Mouse (Mus musculus) midbrain, embryonic 16.5 days (tissue): Measurements from ENCODE around the gene Fgd2. TPM values are rescaled to one million over a fixed set of nuclear protein-coding genes. Genes with fewer than 3 reads are reported as not detected.
"Not testable (repeated sequence)": the region's sequence is repeated elsewhere in the genome, so short reads cannot be mapped to it uniquely, and the experiment has no call there.

Experiments
- ATAC-seq: fragments of 200-750 bp; cut with Nextera tagmentation; 2 replicates; pipeline ENCODE4 v1.8.0; 2017; ENCODE audit warnings: moderate TSS enrichment
- H3K27ac ChIP-seq: fragments of 300-500 bp; sonication (generic); 2 replicates; pipeline ENCODE4 v1.5.1; 2014; ENCODE audit warnings: mild to moderate bottlenecking, low read length, mixed read lengths
- H3K27me3 ChIP-seq: fragments of 300-500 bp; sonication (generic); 2 replicates; pipeline ENCODE4 v1.6.1; 2014; ENCODE audit warnings: low read depth, low read length, mixed read lengths; ENCODE audit not compliant: control insufficient read depth, insufficient read depth
- H3K36me3 ChIP-seq: fragments of 300-500 bp; sonication (generic); 2 replicates; pipeline ENCODE4 v1.6.1; 2014; ENCODE audit warnings: mild to moderate bottlenecking, low read length, moderate library complexity, mixed read lengths; ENCODE audit not compliant: control insufficient read depth, insufficient read depth
- H3K4me1 ChIP-seq: fragments of 300-500 bp; sonication (generic); 2 replicates; pipeline ENCODE4 v1.6.1; 2014; ENCODE audit warnings: mild to moderate bottlenecking, low read length, mixed read lengths; ENCODE audit not compliant: control insufficient read depth, insufficient read depth
- H3K4me2 ChIP-seq: fragments of 300-500 bp; sonication (generic); 2 replicates; pipeline ENCODE4 v1.6.1; 2014; ENCODE audit warnings: mild to moderate bottlenecking, low read length, mixed read lengths
- H3K4me3 ChIP-seq: fragments of 300-500 bp; sonication (generic); 2 replicates; pipeline ENCODE4 v1.5.1; 2014; ENCODE audit warnings: low read depth, mild to moderate bottlenecking, low read length, moderate library complexity, mixed read lengths
- H3K9ac ChIP-seq: fragments of 300-500 bp; sonication (generic); 2 replicates; pipeline ENCODE4 v1.6.1; 2014; ENCODE audit warnings: low read depth, low read length, mixed read lengths
- H3K9me3 ChIP-seq: fragments of 300-500 bp; sonication (generic); replicated peaks from 2 replicates; pipeline ENCODE4 v1.6.1; 2014; ENCODE audit warnings: mild to moderate bottlenecking, low read length, mixed read lengths; ENCODE audit not compliant: control insufficient read depth, poor library complexity, severe bottlenecking
- WGBS: fragments of 180-500 bp; shearing (Covaris S2); extraction: QIAGEN DNeasy Blood & Tissue Kit; methylation state at CpG from one replicate; pipeline ENCODE4 v1.1.7; 2014; 5-methylcytosine and 5-hydroxymethylcytosine counted together
- polyA plus RNA-seq: library from polyadenylated mRNA; unstranded; fragments of >200 nt; fragmentation: Nextera tagmentation; extraction: Ambion mirVana; gene quantifications from 2 replicates; pipeline ENCODE4 v1.2.1, GENCODE M21; 2015

Fgd2 gene
- polyA plus RNA-seq: 8.6 and 12.7 TPM in 2 replicates

- H3K27me3 ChIP-seq: no peaks in the 10 kb centered on the region
- no peak for ATAC-seq
- H3K36me3 ChIP-seq: no peaks in the 10 kb centered on the region
- no peak within 1 kb of the TSS for H3K9ac ChIP-seq
- no peaks in the 10 kb centered on the region for H3K9me3 ChIP-seq
- no peak within 1 kb of the TSS for H3K4me2 ChIP-seq
- WGBS: 24% methylated on average over 5 of the region's 5 CpGs
- H3K4me3 ChIP-seq: no peak within 1 kb of the TSS
- H3K4me1 ChIP-seq: peaks cover 20% of the 10 kb centered on the region
- no peak within 1 kb of the TSS for H3K27ac ChIP-seq
Observed at GRCm38 (mm10) chr17:29360761-29361221, at the start of gene Fgd2. TSS of gene Fgd2 (plus strand) at chr17:29360914.

DNA sequence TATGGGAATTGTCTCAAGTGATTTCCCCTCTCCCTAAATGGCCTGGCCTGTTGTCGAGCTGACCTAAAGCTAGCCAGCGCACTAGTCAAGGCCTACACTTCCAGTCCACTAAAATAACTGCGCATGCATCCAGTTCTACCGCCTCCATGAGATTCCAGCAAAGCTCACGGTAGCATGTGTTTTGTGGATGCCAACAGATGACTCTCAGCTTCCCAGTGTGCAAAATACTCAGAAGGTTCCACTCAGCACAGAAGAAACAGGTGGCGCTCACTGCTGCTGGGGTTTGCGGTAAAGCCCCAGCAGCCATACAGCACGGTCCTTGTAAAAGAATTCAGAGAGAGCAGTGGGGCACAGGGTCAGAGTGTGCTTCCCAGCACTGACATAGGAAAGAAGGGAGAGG, 49.1 kb upstream of the Fgd2 start:
- no peak for ATAC-seq
- Histone ChIP-seq H3K9me3 (no peaks in the 10 kb centered on the region), H3K27me3 (no peaks in the 10 kb centered on the region), H3K4me3 (no peak overlapping the region), H3K27ac (no peak overlapping the region), H3K9ac (no peak overlapping the region), H3K4me2 (no peak overlapping the region), H3K36me3 (no peaks in the 10 kb centered on the region), H3K4me1 (no peaks in the 10 kb centered on the region)
- 86% methylated on average over 8 of the region's 8 CpGs for WGBS

- H3K4me3 ChIP-seq: no peak overlapping the region
- H3K4me1 ChIP-seq: no peaks in the 10 kb centered on the region
- no peak overlapping the region for H3K27ac ChIP-seq
- no peak for ATAC-seq
- H3K27me3 ChIP-seq: no peaks in the 10 kb centered on the region
- no peaks in the 10 kb centered on the region for H3K9me3 ChIP-seq
- no peak overlapping the region for H3K9ac ChIP-seq
- H3K4me2 ChIP-seq: no peak overlapping the region
- no peaks in the 10 kb centered on the region for H3K36me3 ChIP-seq
- WGBS: 90% methylated on average over 2 of the region's 2 CpGs
Observed at GRCm38 (mm10) chr17:29312082-29312481, 48.6 kb upstream of the Fgd2 start.

DNA sequence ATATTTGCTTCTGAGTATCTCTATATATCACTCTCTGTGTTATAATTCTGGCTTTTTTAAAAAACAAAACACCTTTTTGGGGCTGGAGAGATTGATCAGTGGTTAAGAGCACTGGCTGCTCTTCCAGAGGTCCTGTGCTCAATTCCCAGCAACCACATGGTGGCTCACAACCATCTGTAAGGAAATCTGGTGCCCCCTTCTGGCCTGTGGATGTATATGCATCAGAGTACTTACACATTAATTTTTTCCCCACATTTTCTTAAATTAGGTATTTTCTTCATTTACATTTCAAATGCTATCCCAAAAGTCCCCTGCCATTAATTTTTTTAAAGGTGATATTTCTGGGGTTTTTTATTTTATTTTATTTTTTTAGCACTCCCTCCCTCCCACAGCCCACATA, 47.4 kb upstream of the Fgd2 start:
- H3K4me3 ChIP-seq: no peak overlapping the region
- H3K9me3 ChIP-seq: no peaks in the 10 kb centered on the region
- no peak overlapping the region for H3K4me2 ChIP-seq
- H3K9ac ChIP-seq: no peak overlapping the region
- H3K27me3 ChIP-seq: no peaks in the 10 kb centered on the region
- no peaks in the 10 kb centered on the region for H3K36me3 ChIP-seq
- ATAC-seq: no peak
- H3K4me1 ChIP-seq: no peaks in the 10 kb centered on the region
- no peak overlapping the region for H3K27ac ChIP-seq

DNA sequence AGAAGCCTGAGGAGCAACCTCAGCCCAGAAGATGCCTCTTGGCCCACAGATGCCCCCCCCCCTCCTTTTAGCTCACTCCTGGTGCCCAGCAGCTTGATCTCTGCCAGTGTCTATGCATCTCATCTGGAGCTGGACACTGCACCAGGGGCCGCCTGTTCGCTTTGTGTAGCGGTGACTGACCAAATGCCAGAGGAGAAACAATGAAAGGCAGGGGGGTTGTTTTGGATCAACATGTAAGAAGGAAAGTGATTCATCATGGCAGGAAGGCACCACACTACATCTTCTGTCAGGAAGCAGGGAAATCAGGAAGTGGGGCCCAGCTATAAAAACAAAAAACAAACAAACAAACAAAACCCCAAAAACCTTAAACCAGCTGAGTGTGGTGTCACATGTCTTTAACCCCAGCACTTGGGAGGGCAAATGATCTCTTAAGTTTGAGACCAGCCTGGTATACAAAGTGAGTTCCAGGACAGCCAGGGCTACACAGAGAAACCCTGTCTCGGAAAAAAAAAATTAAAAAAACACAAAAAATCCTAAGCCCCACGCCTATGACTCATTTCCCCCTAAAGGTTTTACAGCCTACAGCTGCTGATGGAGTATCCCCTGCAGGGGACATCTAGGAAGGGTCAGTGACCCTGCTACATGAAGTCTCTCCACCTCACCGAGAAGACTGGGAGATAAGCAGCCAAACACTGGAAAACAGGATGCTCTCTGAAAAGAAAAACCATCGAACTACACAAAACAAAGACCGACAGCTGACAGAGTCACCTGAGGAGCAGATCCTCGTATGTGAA, 44.8 kb upstream of the Fgd2 start:
- no peak for ATAC-seq
- no peak overlapping the region for H3K9ac ChIP-seq
- 42% methylated on average over 9 of the region's 9 CpGs for WGBS

DNA sequence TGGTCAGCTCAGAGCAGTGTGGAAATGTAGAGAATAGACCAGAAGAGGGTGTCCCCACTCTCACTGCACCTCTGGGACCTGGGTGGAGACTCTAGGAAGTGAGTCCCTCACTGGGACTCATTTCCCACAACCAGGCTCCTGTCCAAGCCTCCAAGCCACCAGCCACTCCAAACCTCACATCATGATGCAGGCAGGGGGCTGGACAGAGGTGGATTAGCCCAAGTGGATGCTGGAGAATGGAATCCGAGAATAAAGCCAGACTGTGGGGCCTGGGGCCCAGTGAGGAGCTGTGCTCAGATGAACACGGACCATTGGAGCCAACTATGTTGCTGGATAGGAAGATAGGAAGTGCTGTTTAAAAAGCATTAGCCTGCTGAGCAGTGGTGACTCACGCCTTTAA, 43.8 kb upstream of the Fgd2 start:
- H3K36me3 ChIP-seq: no peaks in the 10 kb centered on the region
- ATAC-seq: no peak
- 51% methylated on average over 3 of the region's 3 CpGs for WGBS

More for the DNA sequence above, 44.8 kb upstream of the Fgd2 start:
- no peaks in the 10 kb centered on the region for H3K36me3 ChIP-seq
- no peaks in the 10 kb centered on the region for H3K9me3 ChIP-seq
- no peak overlapping the region for H3K4me2 ChIP-seq
- H3K4me1 ChIP-seq: 0 out of 2 replicates have a peak, but pooled peaks cover 2% of the 10 kb centered on the region
- no peak overlapping the region for H3K27ac ChIP-seq
- no peak overlapping the region for H3K4me3 ChIP-seq
- no peaks in the 10 kb centered on the region for H3K27me3 ChIP-seq

DNA sequence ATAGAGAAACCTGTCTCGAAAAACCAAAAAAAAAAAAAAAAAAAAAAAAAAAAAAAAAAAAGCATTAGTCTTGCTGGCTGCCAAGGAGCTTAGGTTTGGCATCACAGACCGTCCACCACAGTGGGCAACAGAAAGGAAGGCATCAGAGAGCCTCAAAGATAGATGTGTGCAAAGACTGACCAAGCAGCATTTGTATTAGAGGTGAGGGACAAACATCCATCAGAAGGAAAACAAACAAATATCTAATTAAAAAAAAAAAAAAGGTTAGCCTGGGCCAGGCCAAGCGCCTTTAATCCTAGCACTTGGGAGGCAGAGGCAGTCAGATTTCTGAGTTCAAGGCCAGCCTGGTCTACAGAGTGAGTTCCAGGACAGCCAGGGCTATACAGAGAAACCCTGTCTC, 43.3 kb upstream of the Fgd2 start, which contains the start of gene Pi16:
Gene Pi16 (plus strand): TSS at position 301 of the 400 bp plus-strand sequence.
- H3K4me2 ChIP-seq, H3K27me3 ChIP-seq, H3K4me1 ChIP-seq, H3K27ac ChIP-seq, ATAC-seq, H3K9me3 ChIP-seq, H3K4me3 ChIP-seq, H3K36me3 ChIP-seq, H3K9ac ChIP-seq: not testable (repeated sequence)
- 93% methylated on average over 3 of the region's 3 CpGs for WGBS

More for the DNA sequence above, 43.8 kb upstream of the Fgd2 start:
- Histone ChIP-seq H3K27ac (no peak overlapping the region), H3K27me3 (peaks cover 2% of the 10 kb centered on the region), H3K9me3 (no peaks in the 10 kb centered on the region), H3K4me1 (peaks cover 2% of the 10 kb centered on the region; the same call in 1 of the 2 replicates), H3K9ac (no peak overlapping the region), H3K4me3 (no peak overlapping the region), H3K4me2 (no peak overlapping the region)

- Histone ChIP-seq H3K9ac (no peak overlapping the region), H3K9me3 (no peaks in the 10 kb centered on the region), H3K4me2 (no peak overlapping the region), H3K4me3 (no peak overlapping the region), H3K27ac (no peak overlapping the region), H3K27me3 (peaks cover 8% of the 10 kb centered on the region), H3K4me1 (peaks cover 2% of the 10 kb centered on the region; the same call in 1 of the 2 replicates), H3K36me3 (no peaks in the 10 kb centered on the region)
- no peak for ATAC-seq
- 48% methylated on average over 6 of the region's 6 CpGs for WGBS
Observed at GRCm38 (mm10) chr17:29318731-29319250, 41.9 kb upstream of the Fgd2 start.

DNA sequence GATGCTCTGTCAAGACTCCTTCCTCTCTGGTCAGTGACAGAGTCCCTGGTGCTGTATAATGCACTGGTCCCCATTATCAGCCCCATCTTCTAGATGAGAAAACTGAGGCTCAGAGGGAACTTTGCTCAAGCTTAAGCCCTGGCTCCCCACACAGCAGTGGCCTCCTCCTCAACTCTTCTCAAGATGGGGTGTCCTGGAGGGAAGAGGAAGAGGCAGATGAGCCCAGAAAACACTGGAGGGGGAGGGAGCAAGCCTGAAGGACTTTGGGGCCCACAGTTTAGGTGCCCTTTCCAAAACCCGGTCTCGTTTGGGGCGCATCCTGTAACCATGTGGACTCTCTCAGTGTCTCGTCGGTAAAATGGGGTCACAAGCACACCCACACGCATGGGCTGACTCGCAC, 41.2 kb upstream of the Fgd2 start:
- H3K9me3 ChIP-seq: no peaks in the 10 kb centered on the region
- ATAC-seq: 0 out of 2 replicates have a peak, but pooled peaks have one; percentile 19
- no peak overlapping the region for H3K9ac ChIP-seq
- H3K36me3 ChIP-seq: no peaks in the 10 kb centered on the region
- no peak overlapping the region for H3K27ac ChIP-seq
- 89% methylated on average over 7 of the region's 7 CpGs for WGBS
- peaks cover 8% of the 10 kb centered on the region for H3K27me3 ChIP-seq
- no peak overlapping the region for H3K4me3 ChIP-seq
- H3K4me2 ChIP-seq: no peak overlapping the region
- peaks cover 2% of the 10 kb centered on the region; the same call in 1 of the 2 replicates for H3K4me1 ChIP-seq
